Mouse (Mus musculus) E14TG2a.4 (cell line): ENCODE measurements around the gene N4bp1.

Experiments
- CTCF ChIP-seq: conservative IDR thresholded peaks from 2 replicates; pipeline ENCODE4 v1.5.1; 2014; ENCODE audit warnings: low read length
- NANOG ChIP-seq: IDR thresholded peaks from 2 replicates; pipeline ENCODE4 v1.6.1; 2014; ENCODE audit warnings: borderline replicate concordance, low read length, mixed read lengths
- POU5F1 ChIP-seq: IDR thresholded peaks from 2 replicates; pipeline ENCODE4 v1.6.1; 2014; ENCODE audit warnings: low read length, borderline replicate concordance

DNA sequence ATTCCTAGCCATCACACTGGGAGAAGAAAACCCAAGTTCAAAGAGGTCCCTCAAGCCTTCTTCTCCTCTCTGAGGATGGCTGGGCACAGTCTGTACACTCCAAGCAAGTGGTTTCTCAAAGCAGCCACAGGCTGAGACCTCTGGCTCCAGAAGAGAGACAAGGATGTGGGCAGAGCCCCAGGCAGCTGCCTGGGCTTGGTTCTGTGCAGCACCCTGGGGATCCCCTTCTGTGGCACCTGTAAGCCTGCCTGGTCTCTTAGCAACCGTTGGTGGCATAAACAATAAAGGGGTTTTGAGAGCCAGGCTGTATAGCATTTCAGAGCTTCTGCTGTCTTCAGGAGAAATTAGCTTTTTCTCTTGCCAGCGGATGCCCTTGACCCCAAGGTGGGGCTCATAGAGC is 87.4 kb downstream of the N4bp1 start:
- TF ChIP-seq CTCF (no peak), POU5F1 (no peak), NANOG (no peak)
